Comparison of ENCODE assay signal across 11 mouse cellular contexts in the genomic region with DNA sequence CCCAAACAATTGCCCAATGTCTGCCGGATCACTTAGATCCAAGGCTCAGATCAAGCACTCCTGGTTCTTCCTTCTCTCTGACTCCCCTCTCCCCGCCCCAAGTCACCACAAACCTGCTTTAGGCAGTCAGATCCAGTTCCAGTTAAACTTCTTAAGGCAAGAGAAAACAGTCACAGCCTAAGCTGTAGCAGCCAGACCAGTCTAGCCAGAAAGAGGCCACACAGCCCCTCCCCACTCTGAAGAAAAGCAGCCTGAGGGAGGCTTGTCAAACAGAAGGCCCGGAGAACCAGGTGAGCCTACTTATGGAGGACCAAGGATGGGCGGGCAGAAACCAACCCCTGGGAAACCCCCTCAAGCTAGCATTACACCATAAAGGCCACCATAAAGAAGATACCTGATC. TPM values are rescaled to one million over a fixed set of nuclear protein-coding genes. Genes with fewer than 3 reads are reported as not detected.
DNase-seq lines count a peak whose midpoint lies in the region; ATAC-seq and TF ChIP-seq lines count a peak whose summit lies in the region.
"Had no signal": no experiment of that assay in that cellular context is flagged by ENCODE, and none has a peak within 500 bp of the region (broad histone marks: within the 10 kb centered on the region; RNA-seq: fewer than 3 reads in every experiment).

No protein-coding gene starts in this region.

- intact Hi-C loops in left cerebral cortex, postnatal 25 days (cut with DNase I), result no loop called here

- no peaks in the 10 kb centered on the region for H3K36me3 ChIP-seq in kidney, adult 2 months (ENCODE audit: control insufficient read depth, insufficient read depth, low read length)
- H3K36me3 ChIP-seq in lung, embryonic 14.5 days (ENCODE audit: insufficient read depth), result no peaks in the 10 kb centered on the region
- H3K36me3 ChIP-seq in liver, embryonic 11.5 days (ENCODE audit: control insufficient read depth, insufficient read depth, low read length), result no peaks in the 10 kb centered on the region
- H3K36me3 ChIP-seq: heart, embryonic 13.5 days; midbrain, embryonic 13.5 days had no signal

- H3K4me1 ChIP-seq in cerebellum, adult 2 months (ENCODE audit: control insufficient read depth, insufficient read depth, low read length), result peaks cover 64% of the 10 kb centered on the region
- H3K4me1 ChIP-seq in kidney, adult 2 months (ENCODE audit: control insufficient read depth, insufficient read depth, low read length), result no peaks in the 10 kb centered on the region
- H3K4me1 ChIP-seq in lung, embryonic 14.5 days (ENCODE audit: insufficient read depth), result peaks cover 30% of the 10 kb centered on the region
- H3K4me1 ChIP-seq in liver, embryonic 11.5 days (replicated peaks; ENCODE audit: control insufficient read depth, insufficient read depth, low read length), result no peaks in the 10 kb centered on the region; the same call in 1 of the 2 replicates

- H3K4me3 ChIP-seq in cerebellum, adult 2 months (replicated peaks; ENCODE audit: insufficient read depth, low read depth, low read length), result peak overlapping the region; percentile 1
- H3K4me3 ChIP-seq in kidney, adult 2 months (ENCODE audit: insufficient read depth, low read depth, low read length), result no peak overlapping the region
- H3K4me3 ChIP-seq in lung, embryonic 14.5 days (ENCODE audit: low read depth, low read length), result no peak overlapping the region
- H3K4me3 ChIP-seq in liver, embryonic 11.5 days (ENCODE audit: low read depth, low read length), result no peak overlapping the region
- H3K4me3 ChIP-seq: heart, embryonic 13.5 days; midbrain, embryonic 13.5 days had no signal

- peak overlapping the region; percentile 71 for H3K27ac ChIP-seq in cerebellum, adult 2 months (ENCODE audit: insufficient read depth, low read length)
- H3K27ac ChIP-seq in kidney, adult 2 months (ENCODE audit: insufficient read depth, low read depth, low read length), result peak overlapping the region; percentile 19; the same call in 1 of the 2 replicates
- H3K27ac ChIP-seq in lung, embryonic 14.5 days (ENCODE audit: low read depth), result peak overlapping the region; percentile 94
- no peak overlapping the region for H3K27ac ChIP-seq in liver, embryonic 11.5 days (ENCODE audit: low read depth, low read length)
- H3K27ac ChIP-seq: midbrain, embryonic 13.5 days had no signal

- H3K9me3 ChIP-seq in lung, embryonic 14.5 days (ENCODE audit: low read depth, low read length), result no peaks in the 10 kb centered on the region
- no peaks in the 10 kb centered on the region for H3K9me3 ChIP-seq in liver, embryonic 11.5 days (ENCODE audit: control insufficient read depth, low read length)
- H3K9me3 ChIP-seq: heart, embryonic 13.5 days; midbrain, embryonic 13.5 days had no signal

- no peak for TF ChIP-seq POLR2A in cerebellum, adult 2 months (IDR thresholded peaks at IDR 0.05; ENCODE audit: borderline replicate concordance, insufficient read depth, low read length)
- no peak for TF ChIP-seq POLR2A in kidney, adult 2 months (IDR thresholded peaks at IDR 0.05; ENCODE audit: low read depth, low read length)

- H3K9ac ChIP-seq in lung, embryonic 14.5 days, result no peak overlapping the region
- no peak overlapping the region for H3K9ac ChIP-seq in liver, embryonic 11.5 days (ENCODE audit: low read depth, low read length)
- H3K9ac ChIP-seq: heart, embryonic 13.5 days; midbrain, embryonic 13.5 days had no signal

- no peak for TF ChIP-seq CTCF in cerebellum, adult 2 months (IDR thresholded peaks at IDR 0.05; ENCODE audit: borderline replicate concordance, insufficient read depth, low read depth, low read length)
- no peak for TF ChIP-seq CTCF in kidney, adult 2 months (conservative IDR thresholded peaks at IDR 0.05; ENCODE audit: insufficient read depth, insufficient read length, low read depth, low read length)
- TF ChIP-seq CTCF in lung, embryonic 14.5 days (IDR thresholded peaks at IDR 0.05; ENCODE audit: low read depth), result no peak

- peak in 1 of 2 experiments; percentile 37 for DNase-seq in cerebellum, adult 2 months
- DNase-seq in embryo, embryonic 10 days (ENCODE audit: low spot score), result peak; percentile 51
- peak; percentile 72 for DNase-seq in kidney, adult 2 months
- peak; percentile 80 for DNase-seq in lung, embryonic 14.5 days
- no peak for DNase-seq in cerebellum, adult 11-12 months
- no peak for DNase-seq in left cerebral cortex, postnatal 25 days (ENCODE audit: low spot score in 2 of 2)
- no peak for DNase-seq in liver, embryonic 11.5 days (ENCODE audit: low spot score)
- DNase-seq: cerebellum, adult 11 months had no signal

- H3K4me2 ChIP-seq in lung, embryonic 14.5 days, result peak overlapping the region; percentile 35
- no peak overlapping the region for H3K4me2 ChIP-seq in liver, embryonic 11.5 days
- H3K4me2 ChIP-seq: heart, embryonic 13.5 days; midbrain, embryonic 13.5 days had no signal

- 63% methylated on average over 4 of the region's 4 CpGs for WGBS in cerebellum, adult 2 months
- WGBS in kidney, adult 2 months, result 61% methylated on average over 4 of the region's 4 CpGs
- WGBS in lung, embryonic 14.5 days, result 61% methylated on average over 4 of the region's 4 CpGs
- WGBS in liver, embryonic 11.5 days, result 59% methylated on average over 4 of the region's 4 CpGs

- no peaks in the 10 kb centered on the region for H3K27me3 ChIP-seq in cerebellum, adult 2 months (ENCODE audit: control insufficient read depth, insufficient read depth, low read length)
- no peaks in the 10 kb centered on the region for H3K27me3 ChIP-seq in kidney, adult 2 months (replicated peaks; ENCODE audit: control insufficient read depth, insufficient read depth, low read length)
- no peaks in the 10 kb centered on the region for H3K27me3 ChIP-seq in lung, embryonic 14.5 days (ENCODE audit: insufficient read depth, low read length)
- peaks cover 46% of the 10 kb centered on the region for H3K27me3 ChIP-seq in liver, embryonic 11.5 days (replicated peaks; ENCODE audit: control insufficient read depth, insufficient read depth, low read length)

- no peak for ATAC-seq in cerebellum, adult (ENCODE audit: insufficient number of reproducible peaks, low FRiP score, low TSS enrichment)
- peak; percentile 71 for ATAC-seq in lung, embryonic 14.5 days (ENCODE audit: insufficient read depth)
- no peak for ATAC-seq in liver, embryonic 11.5 days (replicated peaks; ENCODE audit: low FRiP score)
- ATAC-seq: midbrain, embryonic 13.5 days had no signal

RNA-seq across cellular contexts. Expression of a gene that starts 4.6 kb away (rescaled TPM):
- polyA plus RNA-seq in cerebellum, adult 2 months (2012; rRNA removed), result 108 and 109 TPM in 2 replicates
- 4.4 and 4.7 TPM in 2 replicates for polyA plus RNA-seq in kidney, adult 2 months (2012; rRNA removed)
- 26.0 and 36.5 TPM in 2 replicates for polyA plus RNA-seq in lung, embryonic 14.5 days (2014; fragmentation: Nextera tagmentation; extraction: Ambion mirVana)
- 100 to 1,000 TPM; 267 to 271 TPM for total RNA-seq in left cerebral cortex, postnatal 25 days (2021)
- 1.7 and 2.1 TPM in 2 replicates for polyA plus RNA-seq in liver, embryonic 11.5 days (2014; fragmentation: Nextera tagmentation; extraction: Ambion mirVana)

RNA-seq across cellular contexts. Expression of a gene that starts 22.8 kb away (rescaled TPM):
- polyA plus RNA-seq in cerebellum, adult 2 months (2012; rRNA removed), result 2.5 and 3.4 TPM in 2 replicates
- 0.08 and 0.33 TPM in 2 replicates for polyA plus RNA-seq in kidney, adult 2 months (2012; rRNA removed)
- polyA plus RNA-seq in lung, embryonic 14.5 days (2014; fragmentation: Nextera tagmentation; extraction: Ambion mirVana), result 25.8 and 30.8 TPM in 2 replicates
- under 1 TPM; 0.14 TPM for total RNA-seq in left cerebral cortex, postnatal 25 days (2021)
- polyA plus RNA-seq in liver, embryonic 11.5 days (2014; fragmentation: Nextera tagmentation; extraction: Ambion mirVana), result not detected in 2 replicates
- polyA plus RNA-seq: midbrain, embryonic 13.5 days had no signal

RNA-seq across cellular contexts. Expression of a gene that starts 52.7 kb away (rescaled TPM):
- 55.9 and 61.3 TPM in 2 replicates for polyA plus RNA-seq in cerebellum, adult 2 months (2012; rRNA removed)
- 13.2 TPM in 2 replicates for polyA plus RNA-seq in kidney, adult 2 months (2012; rRNA removed)
- polyA plus RNA-seq in lung, embryonic 14.5 days (2014; fragmentation: Nextera tagmentation; extraction: Ambion mirVana), result 43.5 and 48.4 TPM in 2 replicates
- total RNA-seq in left cerebral cortex, postnatal 25 days (2021), result 10 to 100 TPM; 23.3 to 28.3 TPM
- 41.6 and 43.8 TPM in 2 replicates for polyA plus RNA-seq in liver, embryonic 11.5 days (2014; fragmentation: Nextera tagmentation; extraction: Ambion mirVana)

RNA-seq across cellular contexts. Expression of a gene that starts 52.8 kb away (rescaled TPM):
- 79.9 and 86.0 TPM in 2 replicates for polyA plus RNA-seq in cerebellum, adult 2 months (2012; rRNA removed)
- 71.3 and 105 TPM in 2 replicates for polyA plus RNA-seq in kidney, adult 2 months (2012; rRNA removed)
- polyA plus RNA-seq in lung, embryonic 14.5 days (2014; fragmentation: Nextera tagmentation; extraction: Ambion mirVana), result 119 and 137 TPM in 2 replicates
- total RNA-seq in left cerebral cortex, postnatal 25 days (2021), result 10 to 100 TPM; 32.0 to 34.3 TPM
- 144 and 154 TPM in 2 replicates for polyA plus RNA-seq in liver, embryonic 11.5 days (2014; fragmentation: Nextera tagmentation; extraction: Ambion mirVana)

Comparison
In these comparisons a context has a peak if more than half of its experiments do, and no peak if none do; other contexts are left out.
1. DNase-seq: peak in embryo, embryonic 10 days (single experiment), kidney, adult 2 months (single experiment) and lung, embryonic 14.5 days (single experiment); none in cerebellum, adult 11-12 months (single experiment), left cerebral cortex, postnatal 25 days (0 of 2) and liver, embryonic 11.5 days (single experiment).